Mouse (Mus musculus) testis, adult 2 months (tissue): Measurements from ENCODE around the gene Zik1.

Experiments used
- CTCF ChIP-seq: fragments of 200-500 bp; IDR thresholded peaks from 2 replicates; pipeline ENCODE4 v1.5.1; 2012; ENCODE audit warnings: low read depth, mild to moderate bottlenecking, inconsistent platforms, low read length, moderate library complexity; ENCODE audit not compliant: control insufficient read depth, insufficient read depth, insufficient replicate concordance
- POLR2A ChIP-seq: fragments of 200-500 bp; IDR thresholded peaks from 2 replicates; pipeline ENCODE4 v1.6.1; 2012; ENCODE audit warnings: low read depth, mild to moderate bottlenecking, inconsistent platforms, low read length, moderate library complexity; ENCODE audit not compliant: control insufficient read depth

GRCm38 (mm10) chr7:10479813-10480212 lies 15.4 kb downstream of the Zik1 start:
- TF ChIP-seq CTCF (no peak), POLR2A (no peak)
